Mouse (Mus musculus): ENCODE data around the gene Myh14.
A peak's percentile ranks its signal among the peaks of the same experiment; 100 is the strongest.

The Myh14 gene

GRCm38 (mm10) chr7:44701921-44702320 is 31.3 kb upstream of the Myh14 start:
- Histone ChIP-seq H3K4me3 (replicated peaks; ENCODE audit: low read length) (peak overlapping the region; percentile 68; the same call in 1 of the 2 replicates), H3K36me3 (ENCODE audit: insufficient read depth, low read length) (no peaks in the 10 kb centered on the region), H3K9me3 (ENCODE audit: low read length) (no peaks in the 10 kb centered on the region), H3K4me1 (replicated peaks; ENCODE audit: low read depth, low read length) (peaks cover 56% of the 10 kb centered on the region), H3K27me3 (ENCODE audit: insufficient read depth, low read length) (no peaks in the 10 kb centered on the region)
- TF ChIP-seq NANOG (IDR thresholded peaks at IDR 0.05; ENCODE audit: borderline replicate concordance, low read length) (no peak), POU5F1 (IDR thresholded peaks at IDR 0.05; ENCODE audit: borderline replicate concordance, low read length) (no peak), CTCF (conservative IDR thresholded peaks at IDR 0.05; ENCODE audit: low read length) (peak; percentile 86)

GRCm38 (mm10) chr7:44697980-44698379 is 27.3 kb upstream of the Myh14 start:
- Histone ChIP-seq H3K4me1 (replicated peaks; ENCODE audit: low read depth, low read length) (peaks cover 67% of the 10 kb centered on the region), H3K9me3 (ENCODE audit: low read length) (no peaks in the 10 kb centered on the region), H3K27me3 (ENCODE audit: insufficient read depth, low read length) (no peaks in the 10 kb centered on the region), H3K4me3 (replicated peaks; ENCODE audit: low read length) (no peak overlapping the region), H3K36me3 (ENCODE audit: insufficient read depth, low read length) (no peaks in the 10 kb centered on the region)
- TF ChIP-seq NANOG (IDR thresholded peaks at IDR 0.05; ENCODE audit: borderline replicate concordance, low read length) (no peak), POU5F1 (IDR thresholded peaks at IDR 0.05; ENCODE audit: borderline replicate concordance, low read length) (no peak), CTCF (conservative IDR thresholded peaks at IDR 0.05; ENCODE audit: low read length) (no peak)

- H3K4me1 ChIP-seq (replicated peaks; ENCODE audit: low read depth, low read length): peaks cover 62% of the 10 kb centered on the region
- no peaks in the 10 kb centered on the region for H3K36me3 ChIP-seq (ENCODE audit: insufficient read depth, low read length)
- H3K27me3 ChIP-seq (ENCODE audit: insufficient read depth, low read length): no peaks in the 10 kb centered on the region
- peak overlapping the region; percentile 63 for H3K4me3 ChIP-seq (replicated peaks; ENCODE audit: low read length)
- no peak for TF ChIP-seq POU5F1 (IDR thresholded peaks at IDR 0.05; ENCODE audit: borderline replicate concordance, low read length)
- TF ChIP-seq CTCF (conservative IDR thresholded peaks at IDR 0.05; ENCODE audit: low read length): no peak
- TF ChIP-seq NANOG (IDR thresholded peaks at IDR 0.05; ENCODE audit: borderline replicate concordance, low read length): no peak
- H3K9me3 ChIP-seq (ENCODE audit: low read length): no peaks in the 10 kb centered on the region
These were observed 26.6 kb upstream of the Myh14 start for GRCm38 (mm10) chr7:44697191-44697710.

GRCm38 (mm10) chr7:44695223-44695622 is 24.6 kb upstream of the Myh14 start:
- Histone ChIP-seq H3K27me3 (ENCODE audit: insufficient read depth, low read length) (no peaks in the 10 kb centered on the region), H3K4me1 (replicated peaks; ENCODE audit: low read depth, low read length) (peaks cover 54% of the 10 kb centered on the region), H3K9me3 (ENCODE audit: low read length) (no peaks in the 10 kb centered on the region), H3K36me3 (ENCODE audit: insufficient read depth, low read length) (no peaks in the 10 kb centered on the region), H3K4me3 (replicated peaks; ENCODE audit: low read length) (no peak overlapping the region)
- TF ChIP-seq NANOG (IDR thresholded peaks at IDR 0.05; ENCODE audit: borderline replicate concordance, low read length) (no peak), CTCF (conservative IDR thresholded peaks at IDR 0.05; ENCODE audit: low read length) (no peak), POU5F1 (IDR thresholded peaks at IDR 0.05; ENCODE audit: borderline replicate concordance, low read length) (no peak)

- H3K36me3 ChIP-seq (ENCODE audit: insufficient read depth, low read length): no peaks in the 10 kb centered on the region
- no peaks in the 10 kb centered on the region for H3K9me3 ChIP-seq (ENCODE audit: low read length)
- no peaks in the 10 kb centered on the region for H3K27me3 ChIP-seq (ENCODE audit: insufficient read depth, low read length)
- no peak for TF ChIP-seq NANOG (IDR thresholded peaks at IDR 0.05; ENCODE audit: borderline replicate concordance, low read length)
- no peak for TF ChIP-seq POU5F1 (IDR thresholded peaks at IDR 0.05; ENCODE audit: borderline replicate concordance, low read length)
- TF ChIP-seq CTCF (conservative IDR thresholded peaks at IDR 0.05; ENCODE audit: low read length): no peak
- no peak overlapping the region for H3K4me3 ChIP-seq (replicated peaks; ENCODE audit: low read length)
- peaks cover 53% of the 10 kb centered on the region for H3K4me1 ChIP-seq (replicated peaks; ENCODE audit: low read depth, low read length)
These were observed 23.0 kb upstream of the Myh14 start for GRCm38 (mm10) chr7:44693427-44694175.

- H3K27me3 ChIP-seq (ENCODE audit: insufficient read depth, low read length): no peaks in the 10 kb centered on the region; the same call in 1 of the 2 replicates
- TF ChIP-seq CTCF (conservative IDR thresholded peaks at IDR 0.05; ENCODE audit: low read length): no peak
- TF ChIP-seq NANOG (IDR thresholded peaks at IDR 0.05; ENCODE audit: borderline replicate concordance, low read length): no peak
- TF ChIP-seq POU5F1 (IDR thresholded peaks at IDR 0.05; ENCODE audit: borderline replicate concordance, low read length): no peak
- H3K36me3 ChIP-seq (ENCODE audit: insufficient read depth, low read length): no peaks in the 10 kb centered on the region
- no peaks in the 10 kb centered on the region for H3K9me3 ChIP-seq (ENCODE audit: low read length)
- H3K4me3 ChIP-seq (replicated peaks; ENCODE audit: low read length): no peak overlapping the region
- H3K4me1 ChIP-seq (replicated peaks; ENCODE audit: low read depth, low read length): peaks cover 44% of the 10 kb centered on the region
These were observed 18.7 kb upstream of the Myh14 start for GRCm38 (mm10) chr7:44689331-44689730.

GRCm38 (mm10) chr7:44688890-44689289 is 18.2 kb upstream of the Myh14 start:
- Histone ChIP-seq H3K9me3 (ENCODE audit: low read length) (no peaks in the 10 kb centered on the region), H3K36me3 (ENCODE audit: insufficient read depth, low read length) (no peaks in the 10 kb centered on the region), H3K4me1 (replicated peaks; ENCODE audit: low read depth, low read length) (peaks cover 44% of the 10 kb centered on the region), H3K27me3 (ENCODE audit: insufficient read depth, low read length) (no peaks in the 10 kb centered on the region; the same call in 1 of the 2 replicates), H3K4me3 (replicated peaks; ENCODE audit: low read length) (no peak overlapping the region)
- TF ChIP-seq CTCF (conservative IDR thresholded peaks at IDR 0.05; ENCODE audit: low read length) (peak; percentile 63), POU5F1 (IDR thresholded peaks at IDR 0.05; ENCODE audit: borderline replicate concordance, low read length) (no peak)

- Histone ChIP-seq H3K4me1 (replicated peaks; ENCODE audit: low read depth, low read length) (peaks cover 23% of the 10 kb centered on the region), H3K36me3 (ENCODE audit: insufficient read depth, low read length) (no peaks in the 10 kb centered on the region), H3K27me3 (ENCODE audit: insufficient read depth, low read length) (no peaks in the 10 kb centered on the region; the same call in 1 of the 2 replicates), H3K9me3 (ENCODE audit: low read length) (no peaks in the 10 kb centered on the region), H3K4me3 (replicated peaks; ENCODE audit: low read length) (no peak overlapping the region)
- no peak for TF ChIP-seq CTCF (conservative IDR thresholded peaks at IDR 0.05; ENCODE audit: low read length)
- no peak for TF ChIP-seq POU5F1 (IDR thresholded peaks at IDR 0.05; ENCODE audit: borderline replicate concordance, low read length)
- no peak for TF ChIP-seq NANOG (IDR thresholded peaks at IDR 0.05; ENCODE audit: borderline replicate concordance, low read length)
These were observed 15.1 kb upstream of the Myh14 start for GRCm38 (mm10) chr7:44685531-44686402.

All from E14TG2a.4 (cell line).